Mouse (Mus musculus): ENCODE measurements around the gene Ly6g6d.

Ly6g6d gene

GRCm38 (mm10) chr17:35097164-35097655 lies 19.3 kb upstream of the Ly6g6d start:
- no peak for DNase-seq (ENCODE audit: low read depth)

- DNase-seq (ENCODE audit: low read depth): no peak
These were observed 18.7 kb upstream of the Ly6g6d start for GRCm38 (mm10) chr17:35096597-35096996.

GRCm38 (mm10) chr17:35094475-35095365 lies 16.9 kb upstream of the Ly6g6d start:
- DNase-seq (ENCODE audit: low read depth): peak; percentile 46

GRCm38 (mm10) chr17:35092403-35093198 lies 14.7 kb upstream of the Ly6g6d start:
- DNase-seq (ENCODE audit: low read depth): no peak

GRCm38 (mm10) chr17:35090166-35090932 lies 12.5 kb upstream of the Ly6g6d start:
- DNase-seq (ENCODE audit: low read depth): no peak

- DNase-seq (ENCODE audit: low read depth): peak; percentile 94
These were observed 11.2 kb upstream of the Ly6g6d start, which contains the start of gene Abhd16a for GRCm38 (mm10) chr17:35088825-35089644. Gene Abhd16a (plus strand): TSS chr17:35089263.

- DNase-seq (ENCODE audit: low read depth): peak; percentile 48
These were observed 10.3 kb upstream of the Ly6g6d start for GRCm38 (mm10) chr17:35088151-35088550.

- no peak for DNase-seq (ENCODE audit: low read depth)
These were observed 7.5 kb upstream of the Ly6g6d start, which contains the start of gene Ly6g6f for GRCm38 (mm10) chr17:35085208-35085865. Gene Ly6g6f (minus strand): TSS chr17:35085610.

GRCm38 (mm10) chr17:35083929-35084497 lies 6.1 kb upstream of the Ly6g6d start:
- DNase-seq (ENCODE audit: low read depth): no peak

GRCm38 (mm10) chr17:35082841-35083576 lies 5.1 kb upstream of the Ly6g6d start:
- DNase-seq (ENCODE audit: low read depth): no peak

- no peak for DNase-seq (ENCODE audit: low read depth)
These were observed 2.8 kb upstream of the Ly6g6d start for GRCm38 (mm10) chr17:35080710-35081109.

- no peak for DNase-seq (ENCODE audit: low read depth)
These were observed 2.4 kb upstream of the Ly6g6d start for GRCm38 (mm10) chr17:35080248-35080647.

- peak; percentile 90 for DNase-seq (ENCODE audit: low read depth)
These were observed 1.9 kb upstream of the Ly6g6d start for GRCm38 (mm10) chr17:35079778-35080177.

GRCm38 (mm10) chr17:35077285-35077684 lies 580 bp downstream of the Ly6g6d start:
- no peak for DNase-seq (ENCODE audit: low read depth)

GRCm38 (mm10) chr17:35076507-35077176 lies 1.2 kb downstream of the Ly6g6d start, which contains the start of gene Ly6g6e:
Gene Ly6g6e (plus strand): TSS chr17:35076902.
- no peak for DNase-seq (ENCODE audit: low read depth)

- peak; percentile 48 for DNase-seq (ENCODE audit: low read depth)
These were observed 3.8 kb downstream of the Ly6g6d start for GRCm38 (mm10) chr17:35074097-35074496.

GRCm38 (mm10) chr17:35071454-35071853 lies 6.4 kb downstream of the Ly6g6d start:
- DNase-seq (ENCODE audit: low read depth): no peak

GRCm38 (mm10) chr17:35070556-35071229 lies 7.2 kb downstream of the Ly6g6d start:
- no peak for DNase-seq (ENCODE audit: low read depth)
